Mouse (Mus musculus): ENCODE data around the gene Mybpc2.

Gene Mybpc2

DNA sequence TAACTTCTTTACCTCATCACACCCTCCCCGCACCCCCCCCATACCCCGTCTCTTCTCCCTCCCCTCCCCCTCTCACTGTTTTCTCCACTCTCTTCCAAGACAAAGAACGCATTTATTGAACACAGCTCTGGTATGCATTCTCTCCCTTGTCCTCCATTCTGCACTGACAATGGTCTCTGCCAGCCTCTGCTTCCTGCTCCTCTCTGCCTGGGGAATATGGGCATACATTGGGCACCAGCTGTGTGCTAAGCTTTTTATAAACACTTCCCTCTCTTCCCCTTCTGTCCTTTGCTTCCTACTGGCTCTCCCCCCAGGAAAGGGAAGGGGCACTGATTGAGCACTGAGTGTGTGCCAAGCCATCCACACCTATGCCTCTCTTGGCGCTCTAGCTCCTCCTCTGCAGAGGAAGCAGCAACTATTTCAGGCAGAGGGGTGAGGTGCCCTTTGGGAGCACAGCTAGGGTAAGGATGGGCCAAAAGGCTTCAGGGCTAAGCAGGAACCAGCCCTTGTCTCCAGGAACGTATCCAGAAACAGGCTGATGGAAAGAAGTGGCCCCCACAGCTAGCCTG lies 49.3 kb downstream of the Mybpc2 start:
- no peaks in the 10 kb centered on the region for H3K9me3 ChIP-seq (ENCODE audit: low read length)
- no peak overlapping the region for H3K4me3 ChIP-seq (replicated peaks; ENCODE audit: low read length)
- TF ChIP-seq CTCF (conservative IDR thresholded peaks at IDR 0.05; ENCODE audit: low read length) (no peak), NANOG (IDR thresholded peaks at IDR 0.05; ENCODE audit: borderline replicate concordance, low read length) (no peak), POU5F1 (IDR thresholded peaks at IDR 0.05; ENCODE audit: borderline replicate concordance, low read length) (no peak)
- no peaks in the 10 kb centered on the region for H3K36me3 ChIP-seq (ENCODE audit: insufficient read depth, low read length)
- H3K27me3 ChIP-seq (ENCODE audit: insufficient read depth, low read length) = peaks cover 55% of the 10 kb centered on the region
- peaks cover 7% of the 10 kb centered on the region; the same call in 1 of the 2 replicates for H3K4me1 ChIP-seq (replicated peaks; ENCODE audit: low read depth, low read length)

DNA sequence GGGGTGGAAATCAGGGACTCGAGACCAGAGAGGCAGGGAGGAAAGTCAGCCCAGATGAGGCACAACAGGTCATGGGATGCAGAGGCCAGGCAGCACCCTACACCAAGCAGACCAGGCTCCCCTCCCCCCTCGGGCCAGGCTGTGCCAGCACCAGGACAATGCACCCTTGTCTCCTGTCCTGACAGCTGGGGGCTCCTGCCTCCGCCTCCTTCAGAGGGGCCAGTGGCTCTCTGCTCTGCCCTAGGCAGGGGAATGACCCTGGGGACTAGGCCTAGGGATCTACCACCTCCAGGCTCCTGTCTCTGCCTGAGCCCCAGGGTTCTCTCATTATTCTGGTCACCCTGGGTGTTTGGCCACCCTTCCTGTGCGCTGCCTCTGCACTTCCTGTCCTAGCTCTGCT lies 50.0 kb downstream of the Mybpc2 start:
- TF ChIP-seq POU5F1 (IDR thresholded peaks at IDR 0.05; ENCODE audit: borderline replicate concordance, low read length) (no peak), CTCF (conservative IDR thresholded peaks at IDR 0.05; ENCODE audit: low read length) (no peak), NANOG (IDR thresholded peaks at IDR 0.05; ENCODE audit: borderline replicate concordance, low read length) (no peak)

DNA sequence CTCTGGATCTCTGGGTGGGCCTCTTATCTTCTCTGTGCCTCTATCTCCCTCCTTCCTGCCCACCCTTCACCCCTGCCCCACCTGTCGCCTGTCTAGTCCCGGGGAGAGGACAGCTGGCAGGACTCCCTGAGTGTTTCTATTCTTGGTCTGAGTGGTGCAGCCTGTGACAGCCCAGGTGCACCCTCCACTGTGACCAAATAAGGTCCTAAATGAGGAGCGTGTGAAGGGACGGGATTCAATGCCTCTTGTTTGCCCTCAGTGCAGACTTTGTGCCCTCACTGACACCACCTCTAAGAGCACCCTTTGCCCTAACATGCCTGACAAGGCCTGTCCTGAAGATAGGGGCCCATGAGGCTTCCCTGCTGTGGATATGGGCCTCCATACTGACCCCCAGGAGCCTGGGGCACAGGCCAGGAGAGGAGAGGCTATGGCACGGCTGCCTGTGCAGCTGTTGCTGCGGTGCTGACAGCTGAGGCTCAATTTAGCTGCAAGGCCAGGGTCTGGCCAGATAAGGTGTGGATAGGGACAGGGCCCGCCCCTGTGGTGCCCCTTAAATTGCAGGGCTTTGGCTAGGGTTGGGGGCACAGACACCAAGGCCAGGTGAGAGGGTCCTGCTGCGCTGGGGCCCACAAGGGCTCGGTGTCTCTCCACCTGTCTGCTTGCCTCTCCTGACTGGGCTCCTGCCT lies 51.4 kb downstream of the Mybpc2 start:
- Histone ChIP-seq H3K4me1 (replicated peaks; ENCODE audit: low read depth, low read length) (peaks cover 23% of the 10 kb centered on the region), H3K9me3 (ENCODE audit: low read length) (no peaks in the 10 kb centered on the region), H3K4me3 (replicated peaks; ENCODE audit: low read length) (no peak overlapping the region), H3K36me3 (ENCODE audit: insufficient read depth, low read length) (peaks cover 6% of the 10 kb centered on the region; the same call in 1 of the 2 replicates), H3K27me3 (ENCODE audit: insufficient read depth, low read length) (peaks cover 37% of the 10 kb centered on the region)
- TF ChIP-seq POU5F1 (IDR thresholded peaks at IDR 0.05; ENCODE audit: borderline replicate concordance, low read length) (no peak), CTCF (conservative IDR thresholded peaks at IDR 0.05; ENCODE audit: low read length) (no peak), NANOG (IDR thresholded peaks at IDR 0.05; ENCODE audit: borderline replicate concordance, low read length) (no peak)

More for the DNA sequence above, 50.0 kb downstream of the Mybpc2 start:
- peaks cover 3% of the 10 kb centered on the region; the same call in 1 of the 2 replicates for H3K36me3 ChIP-seq (ENCODE audit: insufficient read depth, low read length)
- no peaks in the 10 kb centered on the region for H3K9me3 ChIP-seq (ENCODE audit: low read length)
- H3K27me3 ChIP-seq (ENCODE audit: insufficient read depth, low read length) = peaks cover 49% of the 10 kb centered on the region
- H3K4me1 ChIP-seq (replicated peaks; ENCODE audit: low read depth, low read length) = peaks cover 10% of the 10 kb centered on the region; the same call in 1 of the 2 replicates
- H3K4me3 ChIP-seq (replicated peaks; ENCODE audit: low read length) = no peak overlapping the region

DNA sequence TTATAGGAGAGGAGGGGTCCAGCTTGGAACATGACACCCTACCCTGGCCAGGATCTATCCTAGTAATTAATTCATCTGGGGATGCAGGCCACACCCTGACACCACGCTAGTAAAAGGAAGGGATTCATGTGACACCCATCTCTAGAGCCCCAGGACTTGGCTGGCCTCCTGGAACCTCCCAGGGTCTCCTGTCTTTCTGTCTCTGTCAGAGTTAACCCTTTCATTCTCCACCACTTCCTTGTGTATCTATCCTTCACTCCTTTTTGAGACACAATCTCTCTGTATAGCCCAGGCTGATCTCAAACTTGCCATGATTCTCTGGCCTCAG lies 51.9 kb downstream of the Mybpc2 start:
- Histone ChIP-seq H3K9me3 (ENCODE audit: low read length) (no peaks in the 10 kb centered on the region), H3K27me3 (ENCODE audit: insufficient read depth, low read length) (peaks cover 31% of the 10 kb centered on the region), H3K36me3 (ENCODE audit: insufficient read depth, low read length) (peaks cover 6% of the 10 kb centered on the region; the same call in 1 of the 2 replicates), H3K4me1 (replicated peaks; ENCODE audit: low read depth, low read length) (peaks cover 23% of the 10 kb centered on the region), H3K4me3 (replicated peaks; ENCODE audit: low read length) (no peak overlapping the region)
- no peak for TF ChIP-seq CTCF (conservative IDR thresholded peaks at IDR 0.05; ENCODE audit: low read length)
- TF ChIP-seq POU5F1 (IDR thresholded peaks at IDR 0.05; ENCODE audit: borderline replicate concordance, low read length) = no peak
- TF ChIP-seq NANOG (IDR thresholded peaks at IDR 0.05; ENCODE audit: borderline replicate concordance, low read length) = no peak

DNA sequence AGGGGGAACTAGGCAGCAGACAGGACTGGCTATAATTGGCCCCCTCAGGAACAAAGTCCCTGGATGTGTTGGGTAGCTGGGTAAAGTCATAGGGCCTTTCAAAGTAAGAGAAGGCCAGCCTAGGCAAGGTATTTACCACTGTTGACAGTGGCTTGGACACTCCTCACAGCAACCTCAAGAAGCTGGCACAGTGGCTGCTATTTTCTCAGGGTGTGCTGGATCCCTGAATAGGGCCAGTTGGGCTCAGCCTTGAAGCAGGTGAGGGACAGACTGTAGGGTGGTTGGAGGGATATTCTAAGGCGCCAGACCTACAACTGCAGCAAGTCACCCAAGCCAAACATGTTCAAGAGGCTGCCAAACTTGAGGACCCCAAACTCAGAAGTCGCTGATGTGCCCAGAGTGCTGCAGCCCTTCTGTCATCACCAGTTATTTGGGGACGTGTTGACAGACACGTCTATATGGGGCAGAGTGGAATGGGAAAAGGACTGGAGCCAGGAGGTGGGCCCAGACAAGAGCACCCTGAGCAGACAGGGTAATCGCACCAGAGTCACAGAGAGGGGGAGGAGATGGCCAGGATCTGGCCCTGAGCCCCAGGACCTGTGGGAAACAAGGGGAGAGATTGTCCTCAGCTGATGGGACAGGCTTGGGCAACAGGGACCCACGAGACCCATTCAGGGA lies 52.4 kb downstream of the Mybpc2 start:
- TF ChIP-seq NANOG (IDR thresholded peaks at IDR 0.05; ENCODE audit: borderline replicate concordance, low read length) (no peak), CTCF (conservative IDR thresholded peaks at IDR 0.05; ENCODE audit: low read length) (no peak), POU5F1 (IDR thresholded peaks at IDR 0.05; ENCODE audit: borderline replicate concordance, low read length) (no peak)
- no peaks in the 10 kb centered on the region for H3K9me3 ChIP-seq (ENCODE audit: low read length)
- H3K27me3 ChIP-seq (ENCODE audit: insufficient read depth, low read length) = peaks cover 27% of the 10 kb centered on the region
- peaks cover 6% of the 10 kb centered on the region; the same call in 1 of the 2 replicates for H3K36me3 ChIP-seq (ENCODE audit: insufficient read depth, low read length)
- peaks cover 28% of the 10 kb centered on the region for H3K4me1 ChIP-seq (replicated peaks; ENCODE audit: low read depth, low read length)
- H3K4me3 ChIP-seq (replicated peaks; ENCODE audit: low read length) = no peak overlapping the region

DNA sequence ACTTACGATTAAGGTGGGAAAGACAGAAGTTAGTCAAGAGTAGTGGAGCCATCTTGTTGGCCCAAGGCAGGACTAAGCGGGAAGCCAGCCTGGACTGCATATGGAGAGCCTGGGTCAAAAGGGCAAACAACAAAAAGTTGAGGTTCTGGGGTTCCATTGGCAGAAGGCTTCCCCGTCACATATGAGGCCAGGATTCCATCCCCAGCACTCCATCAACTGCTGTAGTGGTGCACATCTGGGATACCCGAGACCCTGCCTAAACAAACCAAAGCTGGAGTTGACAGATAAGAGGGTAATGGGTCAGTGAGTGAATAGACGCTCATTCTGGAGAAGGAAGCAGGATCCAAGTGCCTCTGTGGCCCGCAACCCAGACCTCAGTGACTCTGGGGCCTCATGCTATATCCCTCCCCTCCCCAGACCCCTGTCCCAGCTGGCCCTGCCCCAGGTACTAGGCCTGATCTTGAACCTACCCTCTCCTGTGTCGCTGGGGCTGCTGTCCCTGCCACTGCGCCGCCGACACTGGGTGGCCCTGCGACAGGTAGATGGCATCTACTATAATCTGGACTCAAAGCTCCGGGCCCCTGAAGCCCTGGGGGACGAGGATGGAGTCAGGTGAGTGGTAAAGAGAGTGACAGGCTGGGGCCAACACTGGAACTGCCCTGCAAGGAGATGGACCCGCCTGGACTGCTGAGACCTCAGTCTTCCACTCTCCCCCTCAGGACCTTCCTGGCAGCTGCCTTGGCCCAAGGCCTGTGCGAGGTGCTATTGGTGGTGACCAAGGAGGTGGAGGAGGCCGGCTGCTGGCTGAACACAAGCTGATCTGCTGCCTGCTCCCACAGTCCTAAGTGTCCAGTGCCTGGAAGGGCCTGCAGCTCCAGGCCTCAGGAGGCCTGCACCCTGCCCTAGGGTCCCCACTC lies 53.5 kb downstream of the Mybpc2 start:
- H3K36me3 ChIP-seq (ENCODE audit: insufficient read depth, low read length) = peaks cover 6% of the 10 kb centered on the region; the same call in 1 of the 2 replicates
- TF ChIP-seq NANOG (IDR thresholded peaks at IDR 0.05; ENCODE audit: borderline replicate concordance, low read length) (no peak), POU5F1 (IDR thresholded peaks at IDR 0.05; ENCODE audit: borderline replicate concordance, low read length) (no peak), CTCF (conservative IDR thresholded peaks at IDR 0.05; ENCODE audit: low read length) (no peak)
- H3K4me3 ChIP-seq (replicated peaks; ENCODE audit: low read length) = no peak overlapping the region
- no peaks in the 10 kb centered on the region for H3K9me3 ChIP-seq (ENCODE audit: low read length)
- H3K4me1 ChIP-seq (replicated peaks; ENCODE audit: low read depth, low read length) = peaks cover 39% of the 10 kb centered on the region
- peaks cover 23% of the 10 kb centered on the region for H3K27me3 ChIP-seq (ENCODE audit: insufficient read depth, low read length)

DNA sequence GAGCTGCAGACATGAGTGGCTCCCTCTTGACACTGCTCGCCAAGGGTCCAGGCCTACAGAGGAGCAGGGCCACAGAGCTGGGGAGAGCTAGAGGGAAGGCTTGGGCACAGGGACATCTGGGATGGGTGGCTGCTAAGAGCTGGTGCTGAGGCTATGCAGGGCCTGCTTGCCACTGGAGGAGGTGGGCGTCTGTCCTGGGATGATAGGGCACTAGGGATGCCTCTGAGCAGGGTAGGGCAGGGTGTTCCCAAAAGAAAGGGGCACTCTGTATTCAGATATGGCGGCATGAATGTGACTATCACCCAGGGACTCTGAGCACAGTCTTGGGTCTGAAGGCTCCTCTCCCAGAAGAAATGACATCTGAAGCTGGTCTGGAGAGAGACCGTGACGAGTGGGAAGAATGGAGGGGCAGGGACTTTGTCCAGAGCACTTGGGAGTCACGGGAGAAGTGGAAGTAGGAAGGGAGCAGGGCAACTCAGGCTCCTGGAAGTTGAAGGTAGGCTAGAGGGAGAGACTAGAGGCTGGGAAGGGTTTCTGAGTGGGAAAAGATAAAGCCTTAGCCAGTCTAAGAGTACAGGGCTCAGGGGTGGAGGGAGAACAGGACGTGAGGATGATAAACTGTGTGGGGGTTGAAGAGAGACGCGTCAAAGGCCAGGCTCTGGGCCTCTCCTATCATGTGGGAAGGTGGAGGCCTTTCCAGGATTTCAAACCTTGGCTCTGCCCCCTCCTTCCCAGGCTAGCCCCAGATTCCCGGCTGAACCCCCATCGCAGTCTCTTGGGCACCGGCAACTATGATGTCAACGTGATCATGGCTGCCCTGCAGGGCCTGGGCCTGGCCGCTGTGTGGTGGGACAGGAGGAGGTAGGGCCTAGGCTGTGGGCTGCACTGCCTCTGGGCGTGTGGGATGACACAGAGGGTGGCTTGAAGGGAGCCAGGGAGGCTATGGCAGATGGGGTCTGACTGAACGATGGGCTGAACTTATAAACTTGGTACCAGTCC lies 54.5 kb downstream of the Mybpc2 start:
- H3K9me3 ChIP-seq (ENCODE audit: low read length) = no peaks in the 10 kb centered on the region
- peaks cover 45% of the 10 kb centered on the region for H3K4me1 ChIP-seq (replicated peaks; ENCODE audit: low read depth, low read length)
- peaks cover 6% of the 10 kb centered on the region; the same call in 1 of the 2 replicates for H3K36me3 ChIP-seq (ENCODE audit: insufficient read depth, low read length)
- TF ChIP-seq NANOG (IDR thresholded peaks at IDR 0.05; ENCODE audit: borderline replicate concordance, low read length) (no peak), POU5F1 (IDR thresholded peaks at IDR 0.05; ENCODE audit: borderline replicate concordance, low read length) (no peak), CTCF (conservative IDR thresholded peaks at IDR 0.05; ENCODE audit: low read length) (no peak)
- H3K27me3 ChIP-seq (ENCODE audit: insufficient read depth, low read length) = peaks cover 15% of the 10 kb centered on the region
- no peak overlapping the region for H3K4me3 ChIP-seq (replicated peaks; ENCODE audit: low read length)
